Mouse (Mus musculus) ES-Bruce4 (cell line): Measurements from ENCODE around the gene Wnk4. TPM values are rescaled to one million over a fixed set of nuclear protein-coding genes. Genes with fewer than 3 reads are reported as not detected.

Experiments
- H3K27ac ChIP-seq: 2 replicates; pipeline ENCODE4 v1.5.1; 2012; ENCODE audit warnings: low read length, inconsistent platforms; ENCODE audit not compliant: insufficient read depth
- H3K27me3 ChIP-seq: 2 replicates; pipeline ENCODE4 v1.6.1; 2012; ENCODE audit warnings: mild to moderate bottlenecking, low read length, inconsistent platforms; ENCODE audit not compliant: control insufficient read depth, poor library complexity, insufficient read depth, severe bottlenecking
- H3K36me3 ChIP-seq: 2 replicates; pipeline ENCODE4 v1.6.1; 2012; ENCODE audit warnings: inconsistent platforms, mild to moderate bottlenecking, low read length, moderate library complexity; ENCODE audit not compliant: control insufficient read depth, poor library complexity, insufficient read depth, severe bottlenecking
- H3K4me1 ChIP-seq: one replicate; pipeline ENCODE4 v1.8.1; 2011; ENCODE audit warnings: low read length; ENCODE audit not compliant: control insufficient read depth, insufficient read depth
- H3K4me3 ChIP-seq: 2 replicates; pipeline ENCODE4 v1.5.1; 2011; ENCODE audit warnings: low read depth, mild to moderate bottlenecking, low read length
- H3K9ac ChIP-seq: 2 replicates; pipeline ENCODE4 v1.6.1; 2012; ENCODE audit warnings: low read depth, mild to moderate bottlenecking, inconsistent platforms; ENCODE audit not compliant: poor library complexity, severe bottlenecking
- H3K9me3 ChIP-seq: replicated peaks from 2 replicates; pipeline ENCODE4 v1.6.1; 2012; ENCODE audit warnings: mild to moderate bottlenecking, low read length, inconsistent platforms; ENCODE audit not compliant: control insufficient read depth, poor library complexity, insufficient read depth, severe bottlenecking
- CTCF ChIP-seq: IDR thresholded peaks from one replicate; pipeline ENCODE4 v1.8.1; 2011; ENCODE audit warnings: low read depth, low read length
- EP300 ChIP-seq: IDR thresholded peaks from 2 replicates; pipeline ENCODE4 v1.6.1; 2011; ENCODE audit warnings: low read depth, low read length; ENCODE audit not compliant: insufficient read depth
- POLR2A ChIP-seq: IDR thresholded peaks from one replicate; pipeline ENCODE4 v1.8.1; 2011; ENCODE audit warnings: low read length; ENCODE audit not compliant: insufficient read depth
- polyA plus RNA-seq: library from polyadenylated mRNA; stranded (reverse); fragments of >200 nt; gene quantifications from 2 replicates; pipeline ENCODE4 v1.2.4, GENCODE M21; 2011; ENCODE audit warnings: low read depth; ENCODE audit not compliant: missing spikeins, insufficient read depth, insufficient read length

The Wnk4 gene
- polyA plus RNA-seq, 1 experiment = 0.96 TPM

DNA sequence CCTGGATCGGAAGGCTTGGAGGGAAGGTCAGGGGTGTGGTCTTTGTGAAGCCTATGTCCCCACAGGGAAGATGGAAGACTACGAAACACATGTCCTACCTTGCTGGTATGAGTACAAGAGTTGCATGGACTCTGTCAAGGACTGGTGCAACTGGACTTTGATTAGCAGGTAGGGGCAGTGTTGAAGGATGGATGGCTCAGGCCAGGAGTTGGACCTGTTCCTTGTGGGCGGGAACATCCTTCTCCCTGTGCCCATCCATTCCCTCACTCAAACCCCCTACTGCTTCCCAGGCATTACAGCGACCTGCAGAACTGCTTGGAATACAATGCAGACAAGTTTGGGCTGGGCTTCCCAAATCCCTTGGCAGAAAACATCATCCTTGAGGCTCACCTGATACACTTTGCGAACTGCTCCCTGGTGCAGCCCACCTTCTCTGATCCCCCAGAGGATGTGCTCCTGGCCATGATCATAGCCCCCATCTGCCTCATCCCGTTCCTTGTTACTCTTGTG is 12.8 kb upstream of the Wnk4 start:
- Histone ChIP-seq H3K4me3 (no peak overlapping the region), H3K9ac (no peak overlapping the region), H3K36me3 (no peaks in the 10 kb centered on the region), H3K4me1 (no peaks in the 10 kb centered on the region), H3K27me3 (peaks cover 2% of the 10 kb centered on the region; the same call in 1 of the 2 replicates), H3K27ac (no peak overlapping the region), H3K9me3 (no peaks in the 10 kb centered on the region)
- TF ChIP-seq POLR2A (no peak), EP300 (no peak), CTCF (no peak)

GRCm38 (mm10) chr11:101248258-101248994 is 11.9 kb upstream of the Wnk4 start:
- Histone ChIP-seq H3K27me3 (peaks cover 2% of the 10 kb centered on the region; the same call in 1 of the 2 replicates), H3K4me1 (no peaks in the 10 kb centered on the region), H3K9me3 (no peaks in the 10 kb centered on the region), H3K36me3 (no peaks in the 10 kb centered on the region), H3K4me3 (no peak overlapping the region), H3K27ac (no peak overlapping the region), H3K9ac (no peak overlapping the region)
- TF ChIP-seq CTCF (peak; percentile 11), EP300 (no peak), POLR2A (no peak)

- Histone ChIP-seq H3K27ac (no peak overlapping the region), H3K4me1 (no peaks in the 10 kb centered on the region), H3K4me3 (no peak overlapping the region), H3K36me3 (0 out of 2 replicates have a peak, but pooled peaks cover 3% of the 10 kb centered on the region), H3K9me3 (no peaks in the 10 kb centered on the region), H3K27me3 (peaks cover 2% of the 10 kb centered on the region; the same call in 1 of the 2 replicates), H3K9ac (no peak overlapping the region)
- TF ChIP-seq CTCF = no peak
- no peak for TF ChIP-seq POLR2A
- TF ChIP-seq EP300 = no peak
Observed at GRCm38 (mm10) chr11:101251031-101251430, 9.3 kb upstream of the Wnk4 start.

- H3K36me3 ChIP-seq = 0 out of 2 replicates have a peak, but pooled peaks cover 12% of the 10 kb centered on the region
- peak overlapping the region; percentile 92 for H3K9ac ChIP-seq
- H3K4me1 ChIP-seq = no peaks in the 10 kb centered on the region
- H3K9me3 ChIP-seq = no peaks in the 10 kb centered on the region
- H3K4me3 ChIP-seq = peak overlapping the region; percentile 97
- TF ChIP-seq CTCF (no peak), EP300 (no peak), POLR2A (no peak)
- 0 out of 2 replicates have a peak overlapping the region, but pooled peaks have one; percentile 26 for H3K27ac ChIP-seq
- H3K27me3 ChIP-seq = no peaks in the 10 kb centered on the region
Observed at GRCm38 (mm10) chr11:101252941-101253340, 7.4 kb upstream of the Wnk4 start.

DNA sequence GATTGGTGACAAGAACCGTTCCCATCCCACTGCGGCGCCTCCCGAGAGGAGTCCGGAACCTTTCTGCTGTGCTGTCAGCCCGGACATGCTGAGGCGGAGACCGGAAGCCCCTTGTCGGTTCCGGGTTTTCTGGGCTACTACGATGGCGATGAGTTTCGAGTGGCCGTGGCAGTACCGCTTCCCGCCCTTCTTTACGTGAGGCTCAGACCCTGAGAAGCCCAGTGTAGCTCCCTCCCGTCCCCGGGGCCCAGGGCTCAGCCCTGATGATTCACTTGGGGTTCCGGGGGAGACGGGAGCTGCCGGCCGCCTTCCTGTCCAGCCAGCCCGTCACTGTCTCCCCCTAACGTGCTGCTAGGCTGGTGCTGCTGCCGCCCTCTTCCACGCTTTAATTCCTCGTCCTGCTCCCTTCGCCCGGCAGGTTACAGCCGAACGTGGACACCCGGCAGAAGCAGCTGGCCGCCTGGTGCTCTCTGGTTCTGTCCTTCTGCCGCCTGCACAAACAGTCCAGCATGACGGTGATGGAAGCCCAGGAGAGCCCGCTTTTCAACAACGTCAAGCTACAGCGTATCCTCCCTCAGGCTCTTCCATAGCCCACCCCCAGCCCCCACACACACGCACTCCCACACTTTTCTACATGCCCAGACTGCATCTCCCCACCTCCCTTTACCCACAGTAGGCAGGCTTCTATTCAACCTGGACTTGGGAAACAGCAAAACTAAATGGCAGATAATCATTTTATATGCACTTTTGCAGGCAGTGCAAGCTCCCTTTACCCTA is 6.6 kb upstream of the Wnk4 start, which contains the start of gene Vps25:
TSS of gene Vps25 (plus strand) at position 95 of the 777 bp plus-strand sequence.
- Histone ChIP-seq H3K27me3 (no peaks in the 10 kb centered on the region), H3K27ac (0 out of 2 replicates have a peak within 1 kb of the TSS, but pooled peaks have one; percentile 26), H3K4me1 (no peaks in the 10 kb centered on the region), H3K9me3 (no peaks in the 10 kb centered on the region), H3K36me3 (0 out of 2 replicates have a peak, but pooled peaks cover 12% of the 10 kb centered on the region), H3K4me3 (peak within 1 kb of the TSS; percentile 97), H3K9ac (peak within 1 kb of the TSS; percentile 92)
- TF ChIP-seq CTCF (no peak), EP300 (0 out of 2 replicates have a peak, but pooled peaks have one; percentile 28), POLR2A (peak; percentile 56)
